Mouse (Mus musculus) brain, embryonic 14.5 days (tissue): Measurements from ENCODE around the gene Shroom3.

Source experiments
- CTCF ChIP-seq: fragments of 200-500 bp; IDR thresholded peaks from 2 replicates; pipeline ENCODE4 v1.5.1; 2012; ENCODE audit warnings: inconsistent platforms, mild to moderate bottlenecking, moderate library complexity, borderline replicate concordance; ENCODE audit not compliant: insufficient read depth, insufficient read length; ENCODE audit errors: extremely low read depth
- POLR2A ChIP-seq: fragments of 200-500 bp; IDR thresholded peaks from 2 replicates; pipeline ENCODE4 v1.6.1; 2012; ENCODE audit warnings: mild to moderate bottlenecking, inconsistent platforms, borderline replicate concordance; ENCODE audit not compliant: poor library complexity, insufficient read depth, insufficient read length, severe bottlenecking; ENCODE audit errors: extremely low read depth

DNA sequence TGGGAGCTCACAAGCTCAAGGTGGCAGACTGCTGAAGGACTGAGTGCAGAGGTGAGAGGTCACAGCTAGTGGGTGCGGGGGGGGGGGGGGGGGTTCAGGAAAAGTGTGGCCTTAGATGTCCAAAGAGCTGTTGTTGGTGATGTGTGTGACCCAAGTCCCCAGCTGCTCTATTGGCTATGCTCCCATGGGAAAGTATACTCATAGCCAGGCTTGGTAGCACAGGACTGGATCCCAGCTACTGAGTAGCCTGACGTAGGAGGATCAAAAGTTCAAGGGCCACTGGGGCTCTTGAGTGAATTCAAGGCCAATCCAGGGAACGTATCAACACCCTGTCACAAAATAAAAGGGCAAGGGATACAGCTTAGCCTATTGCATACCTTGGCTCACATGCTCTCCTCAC is 35.6 kb downstream of the Shroom3 start:
- TF ChIP-seq CTCF (no peak), POLR2A (no peak)
